Mouse (Mus musculus) C2C12 (cell line): ENCODE measurements around the gene Hipk2.

Experiments used
- CEBPB ChIP-seq: IDR thresholded peaks from one replicate; pipeline ENCODE4 v1.6.1; 2011; ENCODE audit warnings: low read depth, mild to moderate bottlenecking, control low read depth, moderate library complexity
- CTCF ChIP-seq: IDR thresholded peaks from one replicate; pipeline ENCODE4 v1.5.1; 2011; ENCODE audit not compliant: control insufficient read depth, insufficient read depth, insufficient read length
- FOSL1 ChIP-seq: IDR thresholded peaks from one replicate; pipeline ENCODE4 v1.8.0; 2011; ENCODE audit warnings: mild to moderate bottlenecking, low read length; ENCODE audit not compliant: poor library complexity, insufficient read depth, severe bottlenecking
- MAX ChIP-seq: IDR thresholded peaks from one replicate; pipeline ENCODE4 v1.6.1; 2011; ENCODE audit warnings: mild to moderate bottlenecking, control low read depth
- MYOD1 ChIP-seq: IDR thresholded peaks from one replicate; pipeline ENCODE4 v1.6.1; 2011; ENCODE audit warnings: low read depth; ENCODE audit not compliant: control insufficient read depth, insufficient read length
- MYOG ChIP-seq: IDR thresholded peaks from one replicate; pipeline ENCODE4 v1.6.1; 2011; ENCODE audit not compliant: control insufficient read depth, insufficient read length; ENCODE audit errors: extremely low read depth
- USF1 ChIP-seq: IDR thresholded peaks from one replicate; pipeline ENCODE4 v1.6.1; 2011; ENCODE audit warnings: low read depth, mild to moderate bottlenecking, control low read depth, moderate library complexity

DNA sequence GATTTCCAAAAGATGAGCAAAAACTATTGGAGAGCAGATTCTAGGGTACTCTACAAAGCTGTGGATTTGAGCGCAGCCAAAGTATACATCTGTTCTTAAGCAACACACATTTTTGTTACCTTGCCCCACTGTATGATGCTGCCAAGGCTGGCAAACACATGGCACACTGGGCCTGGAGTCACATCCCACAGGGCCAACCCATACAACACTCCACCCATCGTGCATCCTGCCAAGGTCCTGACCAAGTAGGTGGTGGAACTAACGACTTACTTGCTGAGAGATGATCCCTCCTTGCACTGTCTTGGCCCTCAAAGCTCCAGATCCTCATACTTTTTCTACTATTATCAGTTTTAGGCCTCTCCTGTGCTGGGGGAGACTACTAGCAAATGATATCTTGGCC lies 83.0 kb downstream of the Hipk2 start:
- no peak for TF ChIP-seq CTCF
- no peak for TF ChIP-seq MAX
- TF ChIP-seq MYOG, result no peak
- no peak for TF ChIP-seq FOSL1
- no peak for TF ChIP-seq USF1
- no peak for TF ChIP-seq MYOD1
- TF ChIP-seq CEBPB, result no peak
